Mouse (Mus musculus): ENCODE measurements at regions not wholly inside any gene's neighbourhood (a gene's known extent, or its start where the extent isn't known, plus 50 kb on each side); places are given as distances from the start of the nearest gene placed in this dataset.
A peak's percentile ranks its signal among the peaks of the same experiment; 100 is the strongest.

- 91% methylated on average over 9 of the region's 9 CpGs for WGBS
- no peak overlapping the region for H3K4me3 ChIP-seq (replicated peaks; ENCODE audit: low read length)
- 0 out of 2 replicates have a peak, but pooled peaks cover 3% of the 10 kb centered on the region for H3K4me1 ChIP-seq (ENCODE audit: control insufficient read depth, insufficient read depth, low read length)
- no peak overlapping the region for H3K9ac ChIP-seq (ENCODE audit: low read depth, low read length, severe bottlenecking)
- no peak overlapping the region for H3K27ac ChIP-seq (replicated peaks; ENCODE audit: low read depth, low read length)
- H3K27me3 ChIP-seq (ENCODE audit: control insufficient read depth, insufficient read depth, low read length): no peaks in the 10 kb centered on the region
- no peak for TF ChIP-seq POLR2A (IDR thresholded peaks at IDR 0.05; ENCODE audit: borderline replicate concordance, extremely low read depth, insufficient read depth, insufficient read length)
- no peak for DNase-seq (ENCODE audit: low spot score)
- no peaks in the 10 kb centered on the region for H3K36me3 ChIP-seq (ENCODE audit: control insufficient read depth, insufficient read depth, low read length)
- ATAC-seq (ENCODE audit: low FRiP score, low read depth): no peak
- H3K4me2 ChIP-seq (replicated peaks; ENCODE audit: low read depth, low read length, severe bottlenecking): no peak overlapping the region
- H3K9me3 ChIP-seq (ENCODE audit: control insufficient read depth, low read length): no peaks in the 10 kb centered on the region
Measured at GRCm38 (mm10) chr14:54158214-54158965, 95.5 kb downstream of the Dad1 start.

GRCm38 (mm10) chr14:54156536-54156935, 97.4 kb downstream of the Dad1 start:
- Histone ChIP-seq H3K36me3 (ENCODE audit: control insufficient read depth, insufficient read depth, low read length) (no peaks in the 10 kb centered on the region), H3K4me3 (replicated peaks; ENCODE audit: low read length) (no peak overlapping the region), H3K4me1 (ENCODE audit: control insufficient read depth, insufficient read depth, low read length) (no peaks in the 10 kb centered on the region), H3K27ac (replicated peaks; ENCODE audit: low read depth, low read length) (no peak overlapping the region), H3K4me2 (replicated peaks; ENCODE audit: low read depth, low read length, severe bottlenecking) (no peak overlapping the region), H3K9ac (ENCODE audit: low read depth, low read length, severe bottlenecking) (no peak overlapping the region), H3K9me3 (ENCODE audit: control insufficient read depth, low read length) (no peaks in the 10 kb centered on the region), H3K27me3 (ENCODE audit: control insufficient read depth, insufficient read depth, low read length) (no peaks in the 10 kb centered on the region)
- ATAC-seq (ENCODE audit: low FRiP score, low read depth): no peak
- 88% methylated on average over 6 of the region's 6 CpGs for WGBS
- no peak for DNase-seq (ENCODE audit: low spot score)
- no peak for TF ChIP-seq POLR2A (IDR thresholded peaks at IDR 0.05; ENCODE audit: borderline replicate concordance, extremely low read depth, insufficient read depth, insufficient read length)

GRCm38 (mm10) chr14:54152485-54153235, 101.2 kb downstream of the Dad1 start:
- Histone ChIP-seq H3K4me3 (replicated peaks; ENCODE audit: low read length) (no peak overlapping the region), H3K27ac (replicated peaks; ENCODE audit: low read depth, low read length) (no peak overlapping the region), H3K36me3 (ENCODE audit: control insufficient read depth, insufficient read depth, low read length) (no peaks in the 10 kb centered on the region), H3K4me1 (ENCODE audit: control insufficient read depth, insufficient read depth, low read length) (no peaks in the 10 kb centered on the region), H3K9ac (ENCODE audit: low read depth, low read length, severe bottlenecking) (no peak overlapping the region), H3K27me3 (ENCODE audit: control insufficient read depth, insufficient read depth, low read length) (no peaks in the 10 kb centered on the region), H3K4me2 (replicated peaks; ENCODE audit: low read depth, low read length, severe bottlenecking) (no peak overlapping the region), H3K9me3 (ENCODE audit: control insufficient read depth, low read length) (no peaks in the 10 kb centered on the region)
- DNase-seq (ENCODE audit: low spot score) (peak; percentile 40), ATAC-seq (ENCODE audit: low FRiP score, low read depth) (no peak)
- no peak for TF ChIP-seq POLR2A (IDR thresholded peaks at IDR 0.05; ENCODE audit: borderline replicate concordance, extremely low read depth, insufficient read depth, insufficient read length)
- WGBS: 52% methylated on average over 6 of the region's 6 CpGs

GRCm38 (mm10) chr14:54151921-54152320, 102.0 kb downstream of the Dad1 start:
- Histone ChIP-seq H3K9ac (ENCODE audit: low read depth, low read length, severe bottlenecking) (no peak overlapping the region), H3K27ac (replicated peaks; ENCODE audit: low read depth, low read length) (no peak overlapping the region), H3K9me3 (ENCODE audit: control insufficient read depth, low read length) (no peaks in the 10 kb centered on the region), H3K4me3 (replicated peaks; ENCODE audit: low read length) (no peak overlapping the region), H3K4me2 (replicated peaks; ENCODE audit: low read depth, low read length, severe bottlenecking) (no peak overlapping the region), H3K36me3 (ENCODE audit: control insufficient read depth, insufficient read depth, low read length) (no peaks in the 10 kb centered on the region), H3K27me3 (ENCODE audit: control insufficient read depth, insufficient read depth, low read length) (no peaks in the 10 kb centered on the region), H3K4me1 (ENCODE audit: control insufficient read depth, insufficient read depth, low read length) (no peaks in the 10 kb centered on the region)
- DNase-seq (ENCODE audit: low spot score): no peak
- no peak for TF ChIP-seq POLR2A (IDR thresholded peaks at IDR 0.05; ENCODE audit: borderline replicate concordance, extremely low read depth, insufficient read depth, insufficient read length)
- no peak for ATAC-seq (ENCODE audit: low FRiP score, low read depth)
- WGBS: 94% methylated on average over 2 of the region's 2 CpGs

GRCm38 (mm10) chr14:54151272-54151671, 102.6 kb downstream of the Dad1 start:
- Histone ChIP-seq H3K4me2 (replicated peaks; ENCODE audit: low read depth, low read length, severe bottlenecking) (no peak overlapping the region), H3K4me3 (replicated peaks; ENCODE audit: low read length) (no peak overlapping the region), H3K9ac (ENCODE audit: low read depth, low read length, severe bottlenecking) (no peak overlapping the region), H3K27ac (replicated peaks; ENCODE audit: low read depth, low read length) (no peak overlapping the region), H3K4me1 (ENCODE audit: control insufficient read depth, insufficient read depth, low read length) (no peaks in the 10 kb centered on the region), H3K9me3 (ENCODE audit: control insufficient read depth, low read length) (no peaks in the 10 kb centered on the region), H3K27me3 (ENCODE audit: control insufficient read depth, insufficient read depth, low read length) (no peaks in the 10 kb centered on the region), H3K36me3 (ENCODE audit: control insufficient read depth, insufficient read depth, low read length) (no peaks in the 10 kb centered on the region)
- DNase-seq (ENCODE audit: low spot score) (no peak), ATAC-seq (ENCODE audit: low FRiP score, low read depth) (no peak)
- TF ChIP-seq POLR2A (IDR thresholded peaks at IDR 0.05; ENCODE audit: borderline replicate concordance, extremely low read depth, insufficient read depth, insufficient read length): no peak
- WGBS: 87% methylated on average over 3 of the region's 3 CpGs
